Mouse (Mus musculus) forebrain, embryonic 13.5 days (tissue): ENCODE data around the gene Rps11. TPM values are rescaled to one million over a fixed set of nuclear protein-coding genes. Genes with fewer than 3 reads are reported as not detected.

Experiments
- ATAC-seq: fragments of 200-750 bp; cut with Nextera tagmentation; 2 replicates; pipeline ENCODE4 v1.8.0; 2017
- H3K27ac ChIP-seq: fragments of 300-500 bp; sonication (generic); 2 replicates; pipeline ENCODE4 v1.5.1; 2015; ENCODE audit warnings: inconsistent platforms, mild to moderate bottlenecking, moderate library complexity
- H3K27me3 ChIP-seq: fragments of 300-500 bp; sonication (generic); 2 replicates; pipeline ENCODE4 v1.6.1; 2015; ENCODE audit warnings: mild to moderate bottlenecking, inconsistent platforms
- H3K36me3 ChIP-seq: fragments of 300-500 bp; sonication (generic); 2 replicates; pipeline ENCODE4 v1.6.1; 2015; ENCODE audit warnings: mild to moderate bottlenecking, inconsistent platforms; ENCODE audit not compliant: poor library complexity, severe bottlenecking
- H3K4me1 ChIP-seq: fragments of 300-500 bp; sonication (generic); 2 replicates; pipeline ENCODE4 v1.6.1; 2015; ENCODE audit warnings: inconsistent platforms
- H3K4me2 ChIP-seq: fragments of 300-500 bp; sonication (generic); 2 replicates; pipeline ENCODE4 v1.6.1; 2015; ENCODE audit warnings: inconsistent platforms, mild to moderate bottlenecking, moderate library complexity
- H3K4me3 ChIP-seq: fragments of 300-500 bp; sonication (generic); 2 replicates; pipeline ENCODE4 v1.5.1; 2015; ENCODE audit warnings: mild to moderate bottlenecking, inconsistent platforms
- H3K9ac ChIP-seq: fragments of 300-500 bp; sonication (generic); 2 replicates; pipeline ENCODE4 v1.6.1; 2015; ENCODE audit warnings: mild to moderate bottlenecking, inconsistent platforms
- H3K9me3 ChIP-seq: fragments of 300-500 bp; sonication (generic); replicated peaks from 2 replicates; pipeline ENCODE4 v1.6.1; 2016; ENCODE audit warnings: inconsistent platforms
- WGBS: fragments of 180-500 bp; shearing (Covaris S2); methylation state at CpG from one replicate; pipeline ENCODE4 v1.1.7; 2015; 5-methylcytosine and 5-hydroxymethylcytosine counted together
- polyA plus RNA-seq: library from polyadenylated mRNA; unstranded; fragments of >200 nt; fragmentation: Nextera tagmentation; extraction: Ambion mirVana; gene quantifications from 2 replicates; pipeline ENCODE4 v1.2.1, GENCODE M21; 2015

The Rps11 gene
- polyA plus RNA-seq, 1 experiment from 2014 or later, result 1,406 TPM

DNA sequence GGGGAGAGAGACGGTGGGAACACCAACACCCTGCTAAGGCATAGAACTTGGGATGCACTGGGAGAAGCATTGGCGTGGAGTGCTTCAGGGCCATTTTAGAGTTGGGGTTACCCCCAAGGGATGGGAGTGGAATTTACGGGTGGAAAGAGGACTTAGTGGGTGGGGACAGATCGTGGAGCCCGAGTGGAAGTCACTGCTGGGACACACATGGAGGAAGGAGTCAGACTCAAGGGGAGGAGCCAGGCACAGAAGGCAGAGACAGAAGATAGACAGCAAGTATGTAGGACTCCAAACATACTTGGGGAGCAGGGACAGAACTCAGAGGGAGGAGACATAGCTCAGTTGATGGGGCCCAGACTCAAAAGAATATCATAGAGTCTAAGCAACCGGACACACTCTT lies 38.3 kb upstream of the Rps11 start:
- H3K4me1 ChIP-seq, result peaks cover 22% of the 10 kb centered on the region
- H3K27me3 ChIP-seq, result peaks cover 53% of the 10 kb centered on the region
- H3K9me3 ChIP-seq, result no peaks in the 10 kb centered on the region
- H3K36me3 ChIP-seq, result peaks cover 27% of the 10 kb centered on the region
- peak overlapping the region; percentile 34 for H3K9ac ChIP-seq
- peak overlapping the region; percentile 14; the same call in 1 of the 2 replicates for H3K27ac ChIP-seq
- peak; percentile 13; the same call in 1 of the 2 replicates for ATAC-seq
- H3K4me3 ChIP-seq, result peak overlapping the region; percentile 35
- WGBS, result 29% methylated on average over 6 of the region's 6 CpGs
- peak overlapping the region; percentile 64 for H3K4me2 ChIP-seq

DNA sequence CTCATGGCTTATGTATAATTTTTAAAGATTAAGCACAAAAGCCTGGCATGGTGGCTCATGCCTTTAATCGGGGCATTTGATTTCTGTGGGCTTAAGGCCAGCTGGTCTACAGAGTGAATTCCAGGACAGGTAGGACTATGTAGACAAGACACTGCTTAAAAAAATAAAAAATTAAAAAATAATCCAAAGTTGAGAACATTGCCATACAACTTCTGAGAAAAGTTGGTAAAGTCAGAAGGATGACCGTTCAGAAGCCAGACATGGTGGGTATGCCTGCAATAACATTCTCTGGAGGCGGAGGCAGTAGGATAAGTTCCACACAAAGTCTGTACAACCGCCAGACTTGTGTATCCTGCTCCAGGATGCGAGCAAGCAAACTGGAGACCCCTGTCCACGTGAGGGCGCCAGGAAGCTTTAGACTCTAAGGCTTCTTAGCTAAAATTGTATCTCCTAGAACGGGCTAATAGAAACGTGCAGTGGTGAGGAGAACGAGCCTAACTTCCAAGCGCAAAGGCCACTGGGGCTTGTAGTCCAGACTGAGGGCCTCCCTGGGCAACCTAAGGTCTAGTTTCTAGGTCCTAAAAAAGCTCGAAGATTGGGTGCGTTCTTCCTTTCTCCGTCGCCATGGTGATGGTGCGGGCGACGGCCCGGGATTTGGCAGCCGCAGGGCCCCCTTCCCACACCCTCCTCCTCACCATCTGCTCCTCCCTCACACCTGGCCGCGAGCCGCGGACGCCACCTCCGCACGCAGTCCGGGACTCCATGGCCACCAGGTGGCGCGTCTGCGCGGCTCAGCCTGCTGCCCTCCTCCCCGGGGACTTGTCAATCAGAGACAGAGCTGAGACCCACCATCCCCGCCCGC lies 37.6 kb upstream of the Rps11 start:
- Histone ChIP-seq H3K27me3 (peaks cover 46% of the 10 kb centered on the region), H3K4me2 (peak overlapping the region; percentile 64), H3K4me3 (peak overlapping the region; percentile 35), H3K9ac (peak overlapping the region; percentile 34), H3K4me1 (peaks cover 18% of the 10 kb centered on the region), H3K36me3 (peaks cover 30% of the 10 kb centered on the region), H3K9me3 (no peaks in the 10 kb centered on the region), H3K27ac (peak overlapping the region; percentile 32; the same call in 1 of the 2 replicates)
- peak; percentile 88 for ATAC-seq
- 5% methylated on average over 35 of the region's 35 CpGs for WGBS

DNA sequence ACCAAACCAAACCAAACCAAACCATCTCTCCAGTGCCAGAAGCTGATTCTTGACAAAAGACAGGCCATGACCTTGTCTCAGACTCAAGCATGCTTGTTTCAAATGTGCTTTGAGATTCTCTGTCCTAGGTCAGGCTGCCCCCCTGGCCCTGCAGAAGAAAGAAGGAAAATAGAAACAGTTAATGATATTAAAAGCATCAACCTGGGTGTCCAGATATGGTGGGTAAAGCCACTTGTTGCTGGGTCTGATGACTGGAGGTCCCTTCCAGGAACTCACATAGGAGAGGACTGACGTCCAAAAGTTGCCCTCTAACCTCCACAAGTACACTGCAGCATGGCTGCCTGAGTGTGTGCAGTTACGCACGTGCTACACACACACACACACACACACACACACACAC lies 36.6 kb upstream of the Rps11 start:
- Histone ChIP-seq H3K27ac (no peak overlapping the region), H3K27me3 (peaks cover 36% of the 10 kb centered on the region), H3K36me3 (peaks cover 30% of the 10 kb centered on the region), H3K4me2 (no peak overlapping the region), H3K4me1 (peaks cover 18% of the 10 kb centered on the region), H3K9me3 (no peaks in the 10 kb centered on the region), H3K9ac (no peak overlapping the region), H3K4me3 (no peak overlapping the region)
- 94% methylated on average over 3 of the region's 3 CpGs for whole genome bisulfite sequencing
- ATAC-seq, result no peak

DNA sequence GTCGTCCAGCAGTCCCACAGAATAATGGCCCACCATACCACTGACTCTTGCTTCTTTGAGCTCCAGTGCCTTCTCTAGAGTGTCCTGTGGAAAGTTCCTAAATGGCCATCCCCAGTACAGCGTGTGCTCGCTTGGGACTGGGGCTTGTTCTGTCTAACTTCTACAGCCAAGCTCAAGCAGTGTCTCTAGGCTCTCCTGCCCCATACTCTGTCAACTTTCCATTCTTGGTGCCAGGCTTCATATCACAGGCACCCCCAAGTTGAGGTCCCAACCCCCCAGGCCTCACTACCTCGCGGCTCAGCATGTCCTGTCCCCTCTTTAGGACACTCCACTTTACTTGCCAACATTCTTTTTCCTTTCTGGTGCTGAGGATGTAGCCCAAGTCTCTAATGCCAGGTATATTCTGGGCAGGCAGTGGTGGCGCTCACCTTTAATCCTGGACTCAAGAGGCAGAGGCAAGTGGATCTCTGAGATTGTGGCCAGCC lies 36.1 kb upstream of the Rps11 start:
- no peak overlapping the region for H3K4me3 ChIP-seq
- ATAC-seq, result no peak
- peaks cover 30% of the 10 kb centered on the region for H3K36me3 ChIP-seq
- peaks cover 31% of the 10 kb centered on the region for H3K27me3 ChIP-seq
- H3K4me1 ChIP-seq, result peaks cover 18% of the 10 kb centered on the region
- no peak overlapping the region for H3K9ac ChIP-seq
- H3K27ac ChIP-seq, result no peak overlapping the region
- no peaks in the 10 kb centered on the region for H3K9me3 ChIP-seq
- no peak overlapping the region for H3K4me2 ChIP-seq
- WGBS, result 92% methylated on average over 6 of the region's 6 CpGs

DNA sequence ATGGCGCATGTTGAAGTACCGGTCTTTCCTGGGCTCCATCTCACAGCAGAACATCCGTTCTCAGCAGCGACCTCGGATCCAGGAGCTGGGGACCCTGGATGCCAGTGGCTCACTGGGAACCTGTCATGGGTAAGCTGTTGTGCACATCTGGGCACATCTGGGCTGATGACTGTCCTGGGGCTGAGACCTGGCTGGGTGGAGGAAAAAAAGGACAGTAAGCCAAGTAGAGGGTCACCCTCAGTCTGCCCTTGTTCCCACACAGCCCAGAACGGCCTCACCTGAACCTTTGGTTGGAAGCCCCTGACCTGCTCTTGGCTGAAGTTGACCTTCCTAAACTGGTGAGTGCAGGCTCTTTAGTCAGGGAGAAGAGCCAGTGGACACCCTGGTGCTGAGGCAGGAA lies 34.8 kb upstream of the Rps11 start:
- H3K27ac ChIP-seq, result no peak overlapping the region
- 96% methylated on average over 6 of the region's 6 CpGs for WGBS
- H3K9me3 ChIP-seq, result no peaks in the 10 kb centered on the region

DNA sequence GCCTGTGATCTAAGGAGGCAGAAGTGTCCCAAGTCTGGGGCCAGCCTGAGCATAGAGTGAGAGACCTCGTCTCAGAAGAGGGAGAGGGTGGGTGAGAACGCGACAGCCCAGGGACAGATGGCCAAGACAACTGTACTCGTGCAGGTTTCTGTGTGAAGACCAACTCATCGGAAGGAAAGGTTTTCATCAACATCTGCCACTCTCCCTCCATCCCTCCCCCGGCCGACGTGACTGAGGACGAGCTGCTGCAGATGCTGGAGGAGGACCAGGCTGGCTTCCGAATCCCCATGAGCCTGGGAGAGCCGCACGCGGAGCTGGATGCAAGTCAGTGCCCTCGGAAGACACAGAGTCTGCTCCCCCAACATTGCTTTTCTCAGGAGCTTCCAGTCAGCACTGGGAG lies 33.2 kb upstream of the Rps11 start:
- WGBS, result 91% methylated on average over 14 of the region's 14 CpGs
- Histone ChIP-seq H3K4me2 (no peak overlapping the region), H3K27me3 (peaks cover 2% of the 10 kb centered on the region; the same call in 1 of the 2 replicates)

More for the DNA sequence above, 34.8 kb upstream of the Rps11 start:
- peaks cover 30% of the 10 kb centered on the region for H3K36me3 ChIP-seq
- H3K9ac ChIP-seq, result no peak overlapping the region
- no peak for ATAC-seq
- H3K4me2 ChIP-seq, result no peak overlapping the region
- H3K4me1 ChIP-seq, result peaks cover 23% of the 10 kb centered on the region
- no peak overlapping the region for H3K4me3 ChIP-seq
- peaks cover 17% of the 10 kb centered on the region for H3K27me3 ChIP-seq

DNA sequence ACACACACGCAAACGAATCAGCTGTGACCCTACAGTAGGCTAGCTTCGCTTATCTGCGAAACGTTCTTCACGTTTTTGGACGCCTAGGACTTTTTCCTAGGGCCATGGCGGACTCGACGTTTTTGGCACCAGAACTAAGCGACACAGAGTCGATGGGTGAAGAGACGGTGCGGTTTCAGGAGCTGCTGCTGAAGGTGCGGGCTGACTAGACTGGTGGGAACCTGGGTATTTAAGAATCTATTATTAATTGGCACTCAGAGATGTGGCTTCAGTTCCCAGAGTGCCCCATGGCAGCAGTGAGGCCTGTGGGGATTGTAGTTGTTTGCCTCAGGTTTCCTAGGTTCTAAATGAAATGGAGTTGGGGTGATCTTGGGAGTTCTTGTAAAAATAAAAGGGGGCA lies 32.0 kb upstream of the Rps11 start:
- H3K4me3 ChIP-seq, result no peak overlapping the region
- peaks cover 24% of the 10 kb centered on the region for H3K4me1 ChIP-seq
- H3K27ac ChIP-seq, result no peak overlapping the region
- no peak overlapping the region for H3K9ac ChIP-seq
- 97% methylated on average over 15 of the region's 15 CpGs for WGBS
- no peak overlapping the region for H3K4me2 ChIP-seq
- no peaks in the 10 kb centered on the region for H3K27me3 ChIP-seq
- ATAC-seq, result no peak
- peaks cover 30% of the 10 kb centered on the region for H3K36me3 ChIP-seq
- no peaks in the 10 kb centered on the region for H3K9me3 ChIP-seq

More for the DNA sequence above, 33.2 kb upstream of the Rps11 start:
- peak overlapping the region; percentile 12; the same call in 1 of the 2 replicates for H3K27ac ChIP-seq
- H3K36me3 ChIP-seq, result peaks cover 30% of the 10 kb centered on the region
- no peak overlapping the region for H3K4me3 ChIP-seq
- H3K9me3 ChIP-seq, result no peaks in the 10 kb centered on the region
- H3K4me1 ChIP-seq, result peaks cover 18% of the 10 kb centered on the region
- no peak for ATAC-seq
- no peak overlapping the region for H3K9ac ChIP-seq

DNA sequence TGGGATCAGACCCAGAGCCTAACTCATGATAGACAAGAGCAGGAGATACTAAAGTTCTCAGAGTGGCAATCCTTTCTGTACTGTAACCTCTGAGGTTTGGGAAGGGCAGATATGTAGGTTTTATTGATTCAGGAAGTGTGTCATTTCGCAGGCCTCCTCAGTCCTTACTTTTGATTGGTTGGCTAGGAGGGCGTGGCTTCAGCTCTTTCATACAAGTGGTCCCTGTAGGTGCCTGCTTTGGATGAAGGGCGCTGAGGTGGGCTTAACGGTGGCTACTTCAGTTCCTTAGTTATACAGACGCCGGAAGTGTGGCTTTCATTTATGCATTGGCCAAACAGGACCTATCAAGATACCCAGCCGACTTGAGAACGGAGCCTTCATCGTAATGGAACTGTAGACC lies 31.4 kb upstream of the Rps11 start:
- peak overlapping the region; percentile 74; the same call in 1 of the 2 replicates for H3K4me2 ChIP-seq
- no peaks in the 10 kb centered on the region for H3K27me3 ChIP-seq
- WGBS, result 87% methylated on average over 9 of the region's 9 CpGs
- peaks cover 30% of the 10 kb centered on the region for H3K4me1 ChIP-seq
- H3K9ac ChIP-seq, result no peak overlapping the region
- H3K36me3 ChIP-seq, result peaks cover 30% of the 10 kb centered on the region
- no peak for ATAC-seq
- H3K4me3 ChIP-seq, result no peak overlapping the region
- H3K27ac ChIP-seq, result no peak overlapping the region
- H3K9me3 ChIP-seq, result no peaks in the 10 kb centered on the region

DNA sequence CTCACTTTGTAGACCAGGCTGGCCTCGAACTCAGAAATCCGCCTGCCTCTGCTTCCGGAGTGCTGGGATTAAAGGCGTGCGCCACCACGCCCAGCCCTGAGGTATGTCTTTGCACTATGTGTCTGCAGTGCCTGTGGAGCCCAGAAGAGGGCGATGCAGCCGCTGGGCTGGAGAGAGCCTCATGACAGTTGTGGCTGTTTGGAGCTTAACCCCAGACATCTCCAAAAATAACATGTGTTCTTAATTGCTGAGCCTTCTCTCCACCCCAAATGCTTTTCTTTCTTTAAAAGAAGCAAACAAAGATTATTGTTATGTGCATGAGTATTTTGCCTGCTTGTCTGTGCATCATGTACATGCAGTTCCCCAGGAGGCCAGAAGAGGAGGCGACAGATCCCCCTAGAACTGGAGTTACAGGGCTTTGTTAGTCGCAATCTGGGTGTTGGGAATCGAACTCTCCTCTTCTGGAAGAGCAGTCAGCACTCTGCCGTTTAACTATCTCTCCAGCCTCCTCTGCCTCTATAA lies 30.8 kb upstream of the Rps11 start:
- peak overlapping the region; percentile 56 for H3K4me3 ChIP-seq
- H3K36me3 ChIP-seq, result peaks cover 27% of the 10 kb centered on the region
- 78% methylated on average over 12 of the region's 12 CpGs for WGBS
- H3K9me3 ChIP-seq, result no peaks in the 10 kb centered on the region
- H3K9ac ChIP-seq, result no peak overlapping the region
- H3K27me3 ChIP-seq, result no peaks in the 10 kb centered on the region
- no peak overlapping the region for H3K27ac ChIP-seq
- ATAC-seq, result peak; percentile 9; the same call in 1 of the 2 replicates
- H3K4me2 ChIP-seq, result peak overlapping the region; percentile 74
- H3K4me1 ChIP-seq, result peaks cover 31% of the 10 kb centered on the region

DNA sequence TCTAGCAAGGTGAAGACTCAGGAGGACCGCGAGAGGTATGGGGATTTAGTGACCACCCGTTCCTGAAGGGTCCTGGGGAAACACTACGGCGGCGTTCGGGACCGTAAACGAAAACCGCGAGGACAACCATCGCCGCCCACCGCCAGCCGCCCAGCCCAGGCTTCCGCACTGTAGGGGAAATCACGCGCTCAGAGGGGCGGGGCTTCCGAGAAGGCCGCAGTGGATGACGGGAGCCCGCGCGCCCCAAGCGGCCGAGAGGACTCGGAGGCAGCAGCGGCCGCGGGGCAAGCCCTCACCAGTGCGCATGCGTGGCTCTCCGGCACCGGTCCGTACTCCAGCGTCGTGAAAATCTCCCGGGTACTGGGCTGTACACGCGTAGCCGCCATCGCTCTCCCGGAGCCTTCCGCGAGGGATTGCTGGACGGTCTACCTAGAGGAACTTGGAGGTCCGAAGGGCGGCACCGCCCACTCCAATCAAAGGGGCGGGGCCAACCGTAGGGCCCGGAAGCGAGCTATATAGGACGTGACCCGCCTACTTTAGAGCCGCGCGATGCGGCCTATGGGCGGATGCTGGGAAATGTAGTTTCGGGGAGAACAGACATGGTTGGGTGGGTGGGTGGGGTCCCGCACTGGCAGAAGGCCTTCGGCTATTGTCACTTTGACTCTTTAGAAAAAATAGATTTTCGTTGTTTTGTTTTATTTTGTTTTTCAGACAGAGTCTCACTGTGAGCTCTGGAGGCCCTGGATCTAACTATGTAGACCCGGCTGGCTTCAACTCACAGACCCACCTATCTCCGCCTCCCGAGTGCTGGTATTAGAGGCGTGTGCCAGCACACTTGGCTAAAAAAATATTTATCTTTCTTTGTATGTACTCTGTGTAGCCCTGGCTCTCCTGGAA lies 30.1 kb upstream of the Rps11 start, which contains the start of the genes Pih1d1 and Aldh16a1:
Pih1d1 (plus strand) TSS at position 208 of the 897 bp plus-strand sequence.
Aldh16a1 (minus strand) TSS at position 489 of the 897 bp plus-strand sequence.
- peaks cover 31% of the 10 kb centered on the region for H3K4me1 ChIP-seq
- peaks cover 21% of the 10 kb centered on the region for H3K36me3 ChIP-seq
- WGBS, result 5% methylated on average over 69 of the region's 69 CpGs
- peak within 1 kb of the TSS; percentile 74 for H3K4me2 ChIP-seq
- H3K27me3 ChIP-seq, result no peaks in the 10 kb centered on the region
- peak within 1 kb of the TSS; percentile 56 for H3K4me3 ChIP-seq
- peak; percentile 96 for ATAC-seq
- peak within 1 kb of the TSS; percentile 80 for H3K9ac ChIP-seq
- H3K9me3 ChIP-seq, result no peaks in the 10 kb centered on the region
- H3K27ac ChIP-seq, result peak within 1 kb of the TSS; percentile 90

DNA sequence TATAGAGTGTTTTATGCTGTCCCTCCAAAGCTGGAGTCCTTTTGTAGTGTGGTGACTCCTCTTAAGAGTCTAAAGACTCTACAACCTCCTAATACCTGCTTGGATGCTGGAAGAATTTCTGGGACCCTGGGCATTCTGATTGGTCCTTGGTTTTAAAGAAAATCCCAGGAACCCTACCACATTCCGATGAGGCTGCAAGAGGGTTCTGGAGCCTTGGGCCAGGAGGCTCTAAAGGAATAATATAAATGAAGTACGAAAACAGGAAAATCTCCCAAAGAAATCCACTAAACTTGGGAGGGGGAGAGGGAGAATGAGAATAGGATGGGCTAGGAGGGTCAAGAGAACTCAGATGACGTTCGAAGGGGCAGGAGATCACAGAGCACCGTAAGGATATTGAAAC lies 29.3 kb upstream of the Rps11 start:
- H3K9me3 ChIP-seq, result no peaks in the 10 kb centered on the region
- H3K4me1 ChIP-seq, result peaks cover 31% of the 10 kb centered on the region
- WGBS, result 2% methylated on average over 5 of the region's 5 CpGs
- peak overlapping the region; percentile 80 for H3K9ac ChIP-seq
- peak; percentile 1; the same call in 1 of the 2 replicates for ATAC-seq
- peak overlapping the region; percentile 90 for H3K27ac ChIP-seq
- H3K4me2 ChIP-seq, result peak overlapping the region; percentile 74
- peak overlapping the region; percentile 56 for H3K4me3 ChIP-seq
- H3K36me3 ChIP-seq, result peaks cover 13% of the 10 kb centered on the region
- H3K27me3 ChIP-seq, result no peaks in the 10 kb centered on the region
